Comparison of ENCODE assay signal across 8 mouse cellular contexts in the genomic region with DNA sequence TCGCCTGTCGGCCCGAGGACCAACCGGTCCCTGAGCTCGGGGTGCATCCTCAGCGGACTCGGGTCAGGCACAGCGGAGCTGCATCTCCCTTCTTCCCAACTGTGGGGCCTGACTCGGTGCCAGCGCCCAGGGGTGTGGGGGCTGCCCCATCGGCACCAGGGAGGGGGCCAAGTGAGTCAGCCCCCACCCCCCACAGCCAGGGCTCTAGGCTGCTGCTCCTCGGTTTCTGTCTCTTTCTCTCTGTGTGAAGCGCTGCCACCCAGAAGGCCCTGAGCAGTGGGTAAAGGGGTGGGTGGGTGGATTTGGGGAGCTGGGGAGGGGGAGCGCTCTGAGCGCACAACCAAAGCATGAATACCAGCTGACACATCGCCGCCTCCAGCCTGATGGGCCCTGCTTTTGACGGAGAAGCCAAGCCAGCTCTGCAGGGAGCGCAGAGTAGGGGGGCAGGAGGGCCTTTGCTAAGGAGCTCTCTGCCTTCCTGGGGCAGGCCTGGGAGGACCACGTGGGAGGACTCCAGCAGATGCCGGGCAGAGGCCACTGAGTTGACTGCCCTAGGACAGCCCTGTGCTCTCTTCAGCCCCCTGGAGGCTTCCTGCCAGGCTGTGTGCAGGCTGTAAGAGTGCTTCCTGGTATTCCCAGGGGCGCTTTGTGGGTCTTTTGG. TPM values are rescaled to one million over a fixed set of nuclear protein-coding genes. Genes with fewer than 3 reads are reported as not detected.
DNase-seq lines count a peak whose midpoint lies in the region; ATAC-seq and TF ChIP-seq lines count a peak whose summit lies in the region.

No protein-coding gene starts in this region.

- no peaks in the 10 kb centered on the region for H3K9me3 ChIP-seq in limb, embryonic 14.5 days (ENCODE audit: control insufficient read depth, low read length)
- H3K9me3 ChIP-seq in midbrain, embryonic 15.5 days: no peaks in the 10 kb centered on the region

- peak; percentile 36 for ATAC-seq in granulocyte monocyte progenitor cell, adult 5-6 weeks (replicated peaks; ENCODE audit: poor library complexity, severe bottlenecking)
- ATAC-seq in limb, embryonic 14.5 days (ENCODE audit: low FRiP score, low read depth): 0 out of 2 replicates have a peak, but pooled peaks have one; percentile 8
- ATAC-seq in midbrain, embryonic 15.5 days (replicated peaks): peak; percentile 58

- H3K36me3 ChIP-seq in limb, embryonic 14.5 days (ENCODE audit: control insufficient read depth, insufficient read depth, low read length): no peaks in the 10 kb centered on the region
- H3K36me3 ChIP-seq in midbrain, embryonic 15.5 days (replicated peaks): no peaks in the 10 kb centered on the region

- peak overlapping the region; percentile 49 for H3K4me3 ChIP-seq in limb, embryonic 14.5 days (replicated peaks; ENCODE audit: low read length)
- H3K4me3 ChIP-seq in midbrain, embryonic 15.5 days: peak overlapping the region; percentile 59

- no peak overlapping the region for H3K27ac ChIP-seq in limb, embryonic 14.5 days (replicated peaks; ENCODE audit: low read depth, low read length)
- peak overlapping the region; percentile 83 for H3K27ac ChIP-seq in midbrain, embryonic 15.5 days

- H3K4me2 ChIP-seq in limb, embryonic 14.5 days (replicated peaks; ENCODE audit: low read depth, low read length, severe bottlenecking): peak overlapping the region; percentile 96
- peak overlapping the region; percentile 99 for H3K4me2 ChIP-seq in midbrain, embryonic 15.5 days

- 5% methylated on average over 18 of the region's 22 CpGs for WGBS in limb, embryonic 14.5 days
- WGBS in midbrain, embryonic 15.5 days: 3% methylated on average over 21 of the region's 22 CpGs

- peaks cover 23% of the 10 kb centered on the region; the same call in 1 of the 2 replicates for H3K4me1 ChIP-seq in limb, embryonic 14.5 days (ENCODE audit: control insufficient read depth, insufficient read depth, low read length)
- peaks cover 45% of the 10 kb centered on the region for H3K4me1 ChIP-seq in midbrain, embryonic 15.5 days

- H3K9ac ChIP-seq in limb, embryonic 14.5 days (ENCODE audit: low read depth, low read length, severe bottlenecking): peak overlapping the region; percentile 32; the same call in 1 of the 2 replicates
- H3K9ac ChIP-seq in midbrain, embryonic 15.5 days: peak overlapping the region; percentile 60

- peaks cover 68% of the 10 kb centered on the region for H3K27me3 ChIP-seq in limb, embryonic 14.5 days (ENCODE audit: control insufficient read depth, insufficient read depth, low read length)
- peaks cover 15% of the 10 kb centered on the region for H3K27me3 ChIP-seq in midbrain, embryonic 15.5 days (replicated peaks)

- no peak for TF ChIP-seq POLR2A in limb, embryonic 14.5 days (IDR thresholded peaks at IDR 0.05; ENCODE audit: borderline replicate concordance, extremely low read depth, insufficient read depth, insufficient read length)

- peak; percentile 39 for DNase-seq in gastrocnemius, postnatal 10 days
- no peak for DNase-seq in gastrocnemius, adult 18-20 months (ENCODE audit: low spot score)
- peak; percentile 83 for DNase-seq in adrenal gland, postnatal 14 days
- DNase-seq in kidney, adult 11 months: peak; percentile 46
- no peak for DNase-seq in limb, embryonic 14.5 days (ENCODE audit: low spot score)
- peak; percentile 63 for DNase-seq in testis, postnatal 10 days (ENCODE audit: low spot score)

RNA-seq across cellular contexts. Expression of gene Ntng2, which starts 0.5 kb away (rescaled TPM):
- 10 to 100 TPM; 19.5 to 23.9 TPM for total RNA-seq in gastrocnemius, postnatal 10 days (2021)
- 10 to 100 TPM; 22.3 to 31.2 TPM for total RNA-seq in gastrocnemius, adult 18-20 months (2021)
- total RNA-seq in adrenal gland, postnatal 14 days (2021): 20.6 and 25.2 TPM in 2 replicates
- total RNA-seq in granulocyte monocyte progenitor cell, adult 5-6 weeks (2014; fragmentation: Nextera tagmentation): 10.4 and 13.9 TPM in 2 replicates
- total RNA-seq in granulocyte monocyte progenitor cell, adult 5-6 weeks (2017): 0.88 and 1.2 TPM in 2 replicates
- polyA plus RNA-seq in limb, embryonic 14.5 days (2012; rRNA removed): 3.3 and 3.8 TPM in 2 replicates
- 0.26 and 1.00 TPM in 2 replicates for polyA plus RNA-seq in limb, embryonic 14.5 days (2014; fragmentation: Nextera tagmentation; extraction: Ambion mirVana)
- polyA plus RNA-seq in midbrain, embryonic 15.5 days (2015; fragmentation: Nextera tagmentation; extraction: Ambion mirVana): 13.4 and 14.6 TPM in 2 replicates

Comparison
In these comparisons a context has a peak if more than half of its experiments do, and no peak if none do; other contexts are left out.
1. DNase-seq: peak in gastrocnemius, postnatal 10 days (single experiment), adrenal gland, postnatal 14 days (single experiment), kidney, adult 11 months (single experiment) and testis, postnatal 10 days (single experiment); none in gastrocnemius, adult 18-20 months (single experiment) and limb, embryonic 14.5 days (single experiment).
2. ATAC-seq: peak in every context shown above with its lines; median percentile 58 in midbrain, embryonic 15.5 days; 36 in granulocyte monocyte progenitor cell, adult 5-6 weeks; 8 in limb, embryonic 14.5 days.